Mouse (Mus musculus): ENCODE results near the gene Pam.

DNA sequence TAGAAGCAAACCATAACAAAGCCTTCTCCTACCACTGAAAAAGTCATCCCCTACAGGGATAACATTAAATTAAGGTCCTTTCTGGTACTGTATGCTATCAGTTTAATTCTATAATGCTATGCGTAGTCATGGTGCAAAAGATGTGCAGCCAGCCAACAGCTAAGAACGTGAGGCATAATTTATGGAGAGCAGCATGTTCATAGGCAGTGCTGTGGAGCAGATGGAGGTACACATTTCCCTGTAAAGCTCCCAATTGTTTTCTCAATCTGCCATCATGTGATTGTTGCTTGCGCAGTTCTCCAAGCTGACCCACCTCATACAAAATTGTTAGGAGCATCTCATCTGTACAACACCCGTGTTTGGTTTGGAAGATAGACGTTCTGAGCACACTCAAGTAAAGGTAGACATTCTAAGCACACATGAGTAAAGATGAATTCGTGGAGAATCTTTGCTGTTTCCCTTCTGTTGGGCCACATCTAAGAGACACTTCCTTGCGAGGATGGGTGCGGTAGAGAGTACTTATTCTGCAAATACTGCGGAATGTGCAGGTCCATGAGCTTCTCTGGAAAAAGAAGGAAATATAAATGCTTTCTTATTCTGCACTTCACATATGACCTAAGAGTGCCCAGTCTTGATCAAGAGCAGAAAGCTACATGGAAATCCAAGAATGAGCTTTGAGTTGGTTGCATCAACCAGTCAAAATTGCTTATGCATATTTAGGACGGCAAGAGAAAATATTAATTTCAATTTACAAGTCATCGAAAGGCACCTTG lies 2.7 kb upstream of the Pam start:
- no peak for TF ChIP-seq POLR2A (IDR thresholded peaks at IDR 0.05; ENCODE audit: borderline replicate concordance, insufficient read depth, low read length)
- no peak for TF ChIP-seq CTCF (IDR thresholded peaks at IDR 0.05; ENCODE audit: borderline replicate concordance, insufficient read depth, low read depth, low read length)

All from cerebellum, adult 2 months (tissue).